36 mouse cellular contexts compared by ENCODE assay signal in the genomic region with DNA sequence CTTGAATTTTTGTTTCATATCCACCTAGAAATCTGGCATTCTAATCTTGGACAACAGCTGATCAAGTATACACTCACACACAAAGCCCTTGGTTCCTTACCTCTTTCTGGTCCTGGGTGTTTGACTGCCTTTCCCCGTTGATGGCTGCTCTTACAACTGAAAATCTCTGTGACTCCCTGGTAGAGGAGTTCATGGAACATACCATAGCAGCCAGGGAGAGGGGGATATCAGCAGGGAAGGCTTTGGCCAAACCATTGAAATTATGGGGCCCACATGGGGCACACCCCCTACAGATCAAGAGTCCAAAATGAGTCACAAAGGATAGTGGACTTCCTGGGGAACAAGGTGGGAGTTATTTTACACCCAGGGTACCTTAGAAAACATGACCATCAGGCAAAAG. TPM values are rescaled to one million over a fixed set of nuclear protein-coding genes. Genes with fewer than 3 reads are reported as not detected.
"Had no signal": no experiment of that assay in that cellular context is flagged by ENCODE, and none has a peak within 500 bp of the region (broad histone marks: within the 10 kb centered on the region; RNA-seq: fewer than 3 reads in every experiment).

TSS of gene Tcp11x2 (minus strand) at position 158 of the 400 bp plus-strand sequence.

- H3K27me3 ChIP-seq: heart, embryonic 12.5 days; intestine, embryonic 15.5 days; liver, embryonic 12.5 days had no signal

- H3K4me3 ChIP-seq: gastrocnemius, adult 2 months; heart, adult 2 months; heart, embryonic 12.5 days; hindbrain, embryonic 10.5 days; hindbrain, embryonic 12.5 days; intestine, embryonic 15.5 days; limb, embryonic 13.5 days; limb, embryonic 15.5 days; liver, embryonic 12.5 days had no signal

- H3K27ac ChIP-seq: gastrocnemius, adult 2 months; heart, adult 2 months; hindbrain, embryonic 10.5 days; hindbrain, embryonic 12.5 days; hindbrain, embryonic 14.5 days; intestine, embryonic 15.5 days; limb, embryonic 13.5 days; limb, embryonic 15.5 days; liver, embryonic 12.5 days had no signal

- DNase-seq: gastrocnemius, adult 2 months; gastrocnemius, postnatal 10 days; gastrocnemius, postnatal 25 days; heart, adult 11 months; heart, adult 2 months; heart, postnatal 10 days; heart, postnatal 4 days; kidney, adult 18-20 months; kidney, adult 8-10 months; kidney, postnatal 10 days; kidney, postnatal 25 days; kidney, postnatal 4 days; layer of hippocampus, adult 9-11 months; layer of hippocampus, postnatal 36 days; left cerebral cortex, postnatal 4 days had no signal

- H3K4me1 ChIP-seq: heart, embryonic 12.5 days; hindbrain, embryonic 10.5 days; hindbrain, embryonic 12.5 days; intestine, embryonic 15.5 days; limb, embryonic 13.5 days; limb, embryonic 15.5 days; liver, embryonic 12.5 days had no signal

- H3K4me2 ChIP-seq: heart, embryonic 12.5 days; hindbrain, embryonic 12.5 days; hindbrain, embryonic 14.5 days; intestine, embryonic 15.5 days; limb, embryonic 13.5 days; limb, embryonic 15.5 days; liver, embryonic 12.5 days had no signal

- H3K9ac ChIP-seq: heart, embryonic 12.5 days; hindbrain, embryonic 12.5 days; hindbrain, embryonic 14.5 days; intestine, embryonic 15.5 days; limb, embryonic 13.5 days; limb, embryonic 15.5 days; liver, embryonic 12.5 days had no signal

- H3K36me3 ChIP-seq: heart, embryonic 12.5 days; hindbrain, embryonic 10.5 days; hindbrain, embryonic 12.5 days; intestine, embryonic 15.5 days; limb, embryonic 13.5 days; limb, embryonic 15.5 days; liver, embryonic 12.5 days had no signal

- H3K9me3 ChIP-seq: heart, embryonic 12.5 days; hindbrain, embryonic 10.5 days; hindbrain, embryonic 12.5 days; intestine, embryonic 15.5 days; limb, embryonic 13.5 days; limb, embryonic 15.5 days; liver, embryonic 12.5 days had no signal

RNA-seq across cellular contexts. Expression of gene Tcp11x2, which starts in this region (rescaled TPM):
- total RNA-seq: gastrocnemius, adult 2 months; gastrocnemius, postnatal 10 days; gastrocnemius, postnatal 25 days; heart, adult 2 months; heart, postnatal 10 days; heart, postnatal 25 days; heart, postnatal 4 days; layer of hippocampus, adult 8-10 months; layer of hippocampus, postnatal 14 days; layer of hippocampus, postnatal 36 days; left cerebral cortex, adult 18-20 months; left cerebral cortex, adult 8-10 months; left cerebral cortex, postnatal 10 days; left cerebral cortex, postnatal 25 days; left cerebral cortex, postnatal 4 days; liver, adult 2 months had no signal
- polyA plus RNA-seq: heart, adult 2 months; heart, embryonic 12.5 days; heart, embryonic 14.5 days; hindbrain, embryonic 10.5 days; hindbrain, embryonic 12.5 days; hindbrain, embryonic 14.5 days; hindbrain, embryonic 16.5 days; intestine, embryonic 15.5 days; intestine, postnatal 0 days; kidney, embryonic 14.5 days; kidney, embryonic 16.5 days; limb, embryonic 13.5 days; limb, embryonic 15.5 days; liver, adult 2 months; liver, embryonic 12.5 days had no signal
